13 mouse cellular contexts compared by ENCODE assay signal in genomic region chr17:88378505-88378904, GRCm38 (mm10).
DNase-seq lines count a peak whose midpoint lies in the region; ATAC-seq and TF ChIP-seq lines count a peak whose summit lies in the region.
"Had no signal": no experiment of that assay in that cellular context is flagged by ENCODE, and none has a peak within 500 bp of the region (broad histone marks: within the 10 kb centered on the region; RNA-seq: fewer than 3 reads in every experiment).

No protein-coding gene starts in this region.

- no peak overlapping the region for H3K27ac ChIP-seq in liver, adult 2 months (replicated peaks; ENCODE audit: insufficient read depth, low read depth, low read length)
- no peak overlapping the region for H3K27ac ChIP-seq in liver, embryonic 12.5 days
- H3K27ac ChIP-seq in small intestine, adult 2 months (ENCODE audit: insufficient read depth, low read depth, low read length) = no peak overlapping the region
- H3K27ac ChIP-seq: forebrain, embryonic 12.5 days; heart, embryonic 13.5 days; limb, embryonic 13.5 days; midbrain, embryonic 10.5 days; neural tube, embryonic 15.5 days had no signal

- H3K4me3 ChIP-seq in liver, adult 2 months (ENCODE audit: insufficient read depth, low read depth, low read length) = no peak overlapping the region
- no peak overlapping the region for H3K4me3 ChIP-seq in liver, embryonic 12.5 days
- H3K4me3 ChIP-seq in G1E (ENCODE audit: low read depth, low read length) = no peak overlapping the region
- H3K4me3 ChIP-seq in small intestine, adult 2 months (ENCODE audit: low read depth, low read length) = no peak overlapping the region
- H3K4me3 ChIP-seq: forebrain, embryonic 12.5 days; heart, embryonic 13.5 days; limb, embryonic 13.5 days; midbrain, embryonic 10.5 days; neural tube, embryonic 15.5 days had no signal

- ATAC-seq in liver, embryonic 12.5 days = no peak
- no peak for ATAC-seq in G1E (ENCODE audit: extremely low read depth, insufficient number of reproducible peaks, low FRiP score, poor library complexity, severe bottlenecking)
- no peak for ATAC-seq in erythroblast, adult 5-6 weeks (replicated peaks; ENCODE audit: low FRiP score, poor library complexity, severe bottlenecking)

- DNase-seq in cerebellum, postnatal 14 days = peak; percentile 44 to 56
- DNase-seq in cerebellum, adult 9-10 months = no peak
- DNase-seq in liver, adult 2 months (ENCODE audit: extremely low read depth, low read depth, low spot score) = no peak
- no peak for DNase-seq in G1E (ENCODE audit: low spot score)
- DNase-seq in layer of hippocampus, postnatal 36 days = no peak

- H3K79me2 ChIP-seq in liver, adult 2 months (ENCODE audit: control insufficient read depth, insufficient read depth, low read length) = no peaks in the 10 kb centered on the region

- no peaks in the 10 kb centered on the region for H3K36me3 ChIP-seq in liver, adult 2 months (ENCODE audit: control insufficient read depth, insufficient read depth, low read length)
- H3K36me3 ChIP-seq in liver, embryonic 12.5 days = no peaks in the 10 kb centered on the region
- H3K36me3 ChIP-seq in G1E (replicated peaks) = no peaks in the 10 kb centered on the region
- no peaks in the 10 kb centered on the region for H3K36me3 ChIP-seq in small intestine, adult 2 months (ENCODE audit: control insufficient read depth, insufficient read depth, low read length)
- H3K36me3 ChIP-seq: forebrain, embryonic 12.5 days; heart, embryonic 13.5 days; limb, embryonic 13.5 days; midbrain, embryonic 10.5 days; neural tube, embryonic 15.5 days had no signal

- 93% methylated on average over 5 of the region's 5 CpGs for WGBS in liver, adult 2 months
- 86% methylated on average over 5 of the region's 5 CpGs for WGBS in liver, embryonic 12.5 days (ENCODE audit: insufficient replicate concordance)
- 97% methylated on average over 5 of the region's 5 CpGs for WGBS in small intestine, adult 2 months

- peaks cover 12% of the 10 kb centered on the region; the same call in 1 of the 2 replicates for H3K9me3 ChIP-seq in liver, embryonic 12.5 days (replicated peaks)
- peaks cover 9% of the 10 kb centered on the region for H3K9me3 ChIP-seq in G1E (replicated peaks)
- H3K9me3 ChIP-seq: limb, embryonic 13.5 days; neural tube, embryonic 15.5 days had no signal

- TF ChIP-seq POLR2A in liver, adult 2 months (IDR thresholded peaks at IDR 0.05; ENCODE audit: extremely low read depth, insufficient read depth, low read length) = no peak
- no peak for TF ChIP-seq POLR2A in small intestine, adult 2 months (IDR thresholded peaks at IDR 0.05; ENCODE audit: low read depth, low read length)

- H3K4me2 ChIP-seq in liver, embryonic 12.5 days = no peak overlapping the region
- H3K4me2 ChIP-seq: forebrain, embryonic 12.5 days; heart, embryonic 13.5 days; limb, embryonic 13.5 days; neural tube, embryonic 15.5 days had no signal

- TF ChIP-seq CTCF in liver, adult 2 months (IDR thresholded peaks at IDR 0.05; ENCODE audit: low read depth, low read length) = peak; percentile 37; the same call in 1 of the 2 replicates
- TF ChIP-seq CTCF in G1E (IDR thresholded peaks at IDR 0.05; ENCODE audit: low read depth, low read length) = peak; percentile 30; the same call in 1 of the 2 replicates
- TF ChIP-seq CTCF in small intestine, adult 2 months (IDR thresholded peaks at IDR 0.05; ENCODE audit: extremely low read depth, insufficient read length, insufficient replicate concordance, low read depth, low read length) = peak; percentile 15; the same call in 1 of the 2 replicates

- no peaks in the 10 kb centered on the region for H3K27me3 ChIP-seq in liver, adult 2 months (ENCODE audit: control insufficient read depth, insufficient read depth, low read length)
- H3K27me3 ChIP-seq in liver, embryonic 12.5 days (replicated peaks) = no peaks in the 10 kb centered on the region
- no peaks in the 10 kb centered on the region for H3K27me3 ChIP-seq in G1E (ENCODE audit: insufficient read depth, low read length)
- no peaks in the 10 kb centered on the region for H3K27me3 ChIP-seq in small intestine, adult 2 months (ENCODE audit: control insufficient read depth, insufficient read depth, low read length)
- H3K27me3 ChIP-seq: forebrain, embryonic 12.5 days; heart, embryonic 13.5 days; limb, embryonic 13.5 days; neural tube, embryonic 15.5 days had no signal

- H3K4me1 ChIP-seq in liver, adult 2 months (ENCODE audit: control insufficient read depth, insufficient read depth, low read length) = no peaks in the 10 kb centered on the region
- H3K4me1 ChIP-seq in liver, embryonic 12.5 days = no peaks in the 10 kb centered on the region
- H3K4me1 ChIP-seq in G1E (ENCODE audit: insufficient read depth, low read depth, low read length) = no peaks in the 10 kb centered on the region
- H3K4me1 ChIP-seq in small intestine, adult 2 months (ENCODE audit: control insufficient read depth, insufficient read depth, insufficient read length, low read length) = peaks cover 6% of the 10 kb centered on the region; the same call in 1 of the 2 replicates
- H3K4me1 ChIP-seq: forebrain, embryonic 12.5 days; heart, embryonic 13.5 days; limb, embryonic 13.5 days; midbrain, embryonic 10.5 days; neural tube, embryonic 15.5 days had no signal

- H3K9ac ChIP-seq in liver, adult 2 months (ENCODE audit: low read depth, low read length) = no peak overlapping the region
- H3K9ac ChIP-seq in liver, embryonic 12.5 days = no peak overlapping the region
- H3K9ac ChIP-seq: forebrain, embryonic 12.5 days; heart, embryonic 13.5 days; limb, embryonic 13.5 days; neural tube, embryonic 15.5 days had no signal

Comparison
In these comparisons a context has a peak if more than half of its experiments do, and no peak if none do; other contexts are left out.
1. DNase-seq: peak in cerebellum, postnatal 14 days (2 of 2); none in cerebellum, adult 9-10 months (single experiment), liver, adult 2 months (single experiment), G1E (single experiment) and layer of hippocampus, postnatal 36 days (0 of 2).
2. Peak in every context shown above with its lines, with median percentiles within 50 percentile points of each other: CTCF ChIP-seq.